Mouse (Mus musculus) liver, postnatal 0 days (tissue): ENCODE data around the gene Sytl1. TPM values are rescaled to one million over a fixed set of nuclear protein-coding genes. Genes with fewer than 3 reads are reported as not detected.

Experiments
- ATAC-seq: fragments of 200-750 bp; cut with Nextera tagmentation; 2 replicates; pipeline ENCODE4 v1.8.0; 2017; ENCODE audit warnings: mild to moderate bottlenecking, moderate library complexity
- DNase-seq: peaks from one replicate; pipeline ENCODE4 v3.0.0-alpha.2; 2016
- H3K27ac ChIP-seq: fragments of 300-500 bp; sonication (generic); 2 replicates; pipeline ENCODE4 v1.5.1; 2014; ENCODE audit warnings: antibody characterized with exemption, moderate library complexity, mild to moderate bottlenecking, low read depth
- H3K27me3 ChIP-seq: fragments of 300-500 bp; sonication (generic); 2 replicates; pipeline ENCODE4 v1.6.1; 2014; ENCODE audit warnings: low read length, control low read depth, mixed read lengths; ENCODE audit not compliant: insufficient read depth
- H3K36me3 ChIP-seq: fragments of 300-500 bp; sonication (generic); replicated peaks from 2 replicates; pipeline ENCODE4 v1.6.1; 2014; ENCODE audit warnings: mild to moderate bottlenecking, control low read depth, low read length, moderate library complexity, mixed read lengths; ENCODE audit not compliant: insufficient read depth
- H3K4me1 ChIP-seq: fragments of 300-500 bp; sonication (generic); 2 replicates; pipeline ENCODE4 v1.6.1; 2014; ENCODE audit warnings: antibody characterized with exemption, mild to moderate bottlenecking, control low read depth; ENCODE audit not compliant: insufficient read depth
- H3K4me2 ChIP-seq: fragments of 300-500 bp; sonication (generic); 2 replicates; pipeline ENCODE4 v1.6.1; 2014; ENCODE audit warnings: low read depth, mild to moderate bottlenecking, low read length, moderate library complexity, mixed read lengths
- H3K4me3 ChIP-seq: fragments of 300-500 bp; sonication (generic); 2 replicates; pipeline ENCODE4 v1.5.1; 2014; ENCODE audit warnings: low read depth, low read length
- H3K9ac ChIP-seq: fragments of 300-500 bp; sonication (generic); replicated peaks from 2 replicates; pipeline ENCODE4 v1.6.1; 2014; ENCODE audit warnings: mild to moderate bottlenecking, moderate library complexity
- H3K9me3 ChIP-seq: fragments of 300-500 bp; sonication (generic); 2 replicates; pipeline ENCODE4 v1.6.1; 2016; ENCODE audit warnings: mild to moderate bottlenecking, control low read depth, low read length, mixed read lengths
- CTCF ChIP-seq: sonication (generic); IDR thresholded peaks from 2 replicates; pipeline ENCODE4 v1.5.1; 2016; ENCODE audit warnings: antibody characterized with exemption, low read depth
- EP300 ChIP-seq: IDR thresholded peaks from 2 replicates; pipeline ENCODE4 v1.6.1; 2016; ENCODE audit warnings: antibody characterized with exemption, low read depth, mild to moderate bottlenecking
- WGBS: fragments of 180-500 bp; shearing (Covaris S2); extraction: QIAGEN DNeasy Blood & Tissue Kit; methylation state at CpG from one replicate; pipeline ENCODE4 v1.1.7; 2014; ENCODE audit not compliant: insufficient replicate concordance; 5-methylcytosine and 5-hydroxymethylcytosine counted together
- polyA plus RNA-seq: library from polyadenylated mRNA; unstranded; fragments of >200 nt; fragmentation: Nextera tagmentation; extraction: Ambion mirVana; gene quantifications from 2 replicates; pipeline ENCODE4 v1.2.1, GENCODE M21; 2015

Gene Sytl1
- polyA plus RNA-seq, 1 experiment from 2014 or later: 1.3 TPM

GRCm38 (mm10) chr4:133300421-133300820, 37.5 kb upstream of the Sytl1 start:
- 89% methylated on average over 11 of the region's 11 CpGs for WGBS
- H3K36me3 ChIP-seq: peaks cover 51% of the 10 kb centered on the region

GRCm38 (mm10) chr4:133299701-133300100, 36.8 kb upstream of the Sytl1 start:
- H3K36me3 ChIP-seq: peaks cover 57% of the 10 kb centered on the region
- 86% methylated on average over 5 of the region's 5 CpGs for WGBS
- H3K4me2 ChIP-seq: no peak overlapping the region
- DNase-seq (no peak), ATAC-seq (no peak)
- no peaks in the 10 kb centered on the region for H3K27me3 ChIP-seq
- no peaks in the 10 kb centered on the region for H3K9me3 ChIP-seq
- no peaks in the 10 kb centered on the region for H3K4me1 ChIP-seq
- H3K27ac ChIP-seq: no peak overlapping the region
- no peak overlapping the region for H3K9ac ChIP-seq
- no peak overlapping the region for H3K4me3 ChIP-seq
- TF ChIP-seq EP300: no peak

More at GRCm38 (mm10) chr4:133300421-133300820, 37.5 kb upstream of the Sytl1 start:
- no peak for ATAC-seq
- no peak overlapping the region for H3K4me2 ChIP-seq
- no peak overlapping the region for H3K9ac ChIP-seq
- TF ChIP-seq EP300: no peak
- no peak for TF ChIP-seq CTCF
- no peaks in the 10 kb centered on the region for H3K4me1 ChIP-seq
- H3K27ac ChIP-seq: no peak overlapping the region
- no peaks in the 10 kb centered on the region for H3K9me3 ChIP-seq
- H3K27me3 ChIP-seq: no peaks in the 10 kb centered on the region
- DNase-seq: no peak
- no peak overlapping the region for H3K4me3 ChIP-seq

GRCm38 (mm10) chr4:133298516-133299365, 35.8 kb upstream of the Sytl1 start:
- Histone ChIP-seq H3K9ac (no peak overlapping the region), H3K4me2 (no peak overlapping the region), H3K9me3 (no peaks in the 10 kb centered on the region), H3K4me1 (no peaks in the 10 kb centered on the region), H3K36me3 (peaks cover 62% of the 10 kb centered on the region), H3K27ac (no peak overlapping the region), H3K4me3 (no peak overlapping the region), H3K27me3 (no peaks in the 10 kb centered on the region)
- WGBS: 72% methylated on average over 12 of the region's 12 CpGs
- DNase-seq (no peak), ATAC-seq (no peak)
- TF ChIP-seq EP300 (no peak), CTCF (no peak)

- Histone ChIP-seq H3K27ac (no peak overlapping the region), H3K36me3 (peaks cover 65% of the 10 kb centered on the region)
These were observed 34.9 kb upstream of the Sytl1 start for GRCm38 (mm10) chr4:133297801-133298238.

GRCm38 (mm10) chr4:133297360-133297759, 34.4 kb upstream of the Sytl1 start:
- 76% methylated on average over 10 of the region's 10 CpGs for WGBS
- Histone ChIP-seq H3K36me3 (peaks cover 65% of the 10 kb centered on the region), H3K4me1 (no peaks in the 10 kb centered on the region), H3K9ac (no peak overlapping the region), H3K27me3 (no peaks in the 10 kb centered on the region), H3K4me2 (no peak overlapping the region), H3K9me3 (no peaks in the 10 kb centered on the region), H3K4me3 (no peak overlapping the region), H3K27ac (no peak overlapping the region)
- ATAC-seq (no peak), DNase-seq (no peak)
- TF ChIP-seq EP300: no peak
- TF ChIP-seq CTCF: no peak

More at GRCm38 (mm10) chr4:133297801-133298238, 34.9 kb upstream of the Sytl1 start:
- DNase-seq: peak; percentile 83
- Histone ChIP-seq H3K9me3 (no peaks in the 10 kb centered on the region), H3K9ac (no peak overlapping the region), H3K4me1 (no peaks in the 10 kb centered on the region), H3K4me3 (no peak overlapping the region), H3K27me3 (no peaks in the 10 kb centered on the region), H3K4me2 (no peak overlapping the region)
- TF ChIP-seq CTCF (peak; percentile 98), EP300 (no peak)
- WGBS: 3% methylated on average over 5 of the region's 5 CpGs
- ATAC-seq: peak; percentile 76

GRCm38 (mm10) chr4:133294084-133294483, 31.2 kb upstream of the Sytl1 start:
- Histone ChIP-seq H3K36me3 (peaks cover 46% of the 10 kb centered on the region), H3K4me3 (no peak overlapping the region), H3K27me3 (no peaks in the 10 kb centered on the region), H3K4me2 (no peak overlapping the region), H3K9ac (no peak overlapping the region), H3K4me1 (no peaks in the 10 kb centered on the region), H3K27ac (no peak overlapping the region), H3K9me3 (no peaks in the 10 kb centered on the region)
- ATAC-seq (no peak), DNase-seq (no peak)
- WGBS: 80% methylated on average over 11 of the region's 11 CpGs
- TF ChIP-seq EP300 (no peak), CTCF (no peak)
